Mouse (Mus musculus): ENCODE measurements around the gene Kif1c. TPM values are rescaled to one million over a fixed set of nuclear protein-coding genes. Genes with fewer than 3 reads are reported as not detected.

Kif1c gene
- total RNA-seq, 1 experiment from 2014 or later, result 8.6 TPM

GRCm38 (mm10) chr11:70666687-70667086, 33.7 kb upstream of the Kif1c start:
- ATAC-seq (replicated peaks; ENCODE audit: low read depth, poor library complexity, severe bottlenecking), result no peak

GRCm38 (mm10) chr11:70667271-70668150, 32.8 kb upstream of the Kif1c start:
- no peak for ATAC-seq (replicated peaks; ENCODE audit: low read depth, poor library complexity, severe bottlenecking)

- ATAC-seq (replicated peaks; ENCODE audit: low read depth, poor library complexity, severe bottlenecking), result peak; percentile 12; the same call in 1 of the 2 replicates
Observed at GRCm38 (mm10) chr11:70668335-70668770, 32.0 kb upstream of the Kif1c start.

DNA sequence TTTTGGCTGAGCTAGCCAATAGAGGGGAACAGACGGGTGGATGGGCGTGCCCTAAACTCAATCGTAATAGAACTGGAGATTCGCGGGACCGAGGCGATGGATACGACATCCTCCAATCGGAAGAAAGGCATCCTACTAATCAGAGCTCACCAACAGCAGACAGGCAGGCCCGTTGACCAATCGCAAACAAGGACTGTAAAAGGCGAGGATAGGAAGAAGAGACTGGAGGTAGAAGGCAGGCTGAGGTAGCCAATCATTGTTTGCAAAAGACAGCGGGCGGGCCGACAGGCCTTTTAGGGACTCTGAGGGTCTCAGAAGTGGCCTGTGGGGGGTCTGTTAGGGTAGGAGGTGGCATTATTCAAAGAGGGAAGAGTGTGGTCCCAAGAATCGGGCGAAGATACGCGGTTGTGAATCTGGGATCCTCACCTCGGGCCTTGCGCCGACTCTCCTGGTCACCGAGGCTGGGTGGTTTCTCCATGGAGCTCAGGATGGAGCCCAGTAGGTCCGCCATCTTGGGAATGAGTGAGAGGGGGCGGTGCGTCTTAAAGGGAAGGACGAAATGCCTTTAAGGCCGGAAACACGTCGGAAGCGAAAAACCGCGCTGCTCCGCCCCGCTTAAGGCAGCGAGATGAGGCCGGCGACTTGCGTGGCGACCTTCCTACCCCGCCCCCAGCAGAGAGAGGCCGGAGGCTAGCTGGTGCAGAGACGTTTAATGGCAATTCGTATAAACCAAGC, 31.4 kb upstream of the Kif1c start, which contains the start of gene Spag7:
TSS of gene Spag7 (minus strand) at position 646 of the 735 bp plus-strand sequence.
- ATAC-seq (replicated peaks; ENCODE audit: low read depth, poor library complexity, severe bottlenecking), result peak; percentile 84

GRCm38 (mm10) chr11:70669582-70670345, 30.6 kb upstream of the Kif1c start:
- peak; percentile 45 for ATAC-seq (replicated peaks; ENCODE audit: low read depth, poor library complexity, severe bottlenecking)

- ATAC-seq (replicated peaks; ENCODE audit: low read depth, poor library complexity, severe bottlenecking), result no peak
Observed at GRCm38 (mm10) chr11:70670483-70670882, 29.9 kb upstream of the Kif1c start.

DNA sequence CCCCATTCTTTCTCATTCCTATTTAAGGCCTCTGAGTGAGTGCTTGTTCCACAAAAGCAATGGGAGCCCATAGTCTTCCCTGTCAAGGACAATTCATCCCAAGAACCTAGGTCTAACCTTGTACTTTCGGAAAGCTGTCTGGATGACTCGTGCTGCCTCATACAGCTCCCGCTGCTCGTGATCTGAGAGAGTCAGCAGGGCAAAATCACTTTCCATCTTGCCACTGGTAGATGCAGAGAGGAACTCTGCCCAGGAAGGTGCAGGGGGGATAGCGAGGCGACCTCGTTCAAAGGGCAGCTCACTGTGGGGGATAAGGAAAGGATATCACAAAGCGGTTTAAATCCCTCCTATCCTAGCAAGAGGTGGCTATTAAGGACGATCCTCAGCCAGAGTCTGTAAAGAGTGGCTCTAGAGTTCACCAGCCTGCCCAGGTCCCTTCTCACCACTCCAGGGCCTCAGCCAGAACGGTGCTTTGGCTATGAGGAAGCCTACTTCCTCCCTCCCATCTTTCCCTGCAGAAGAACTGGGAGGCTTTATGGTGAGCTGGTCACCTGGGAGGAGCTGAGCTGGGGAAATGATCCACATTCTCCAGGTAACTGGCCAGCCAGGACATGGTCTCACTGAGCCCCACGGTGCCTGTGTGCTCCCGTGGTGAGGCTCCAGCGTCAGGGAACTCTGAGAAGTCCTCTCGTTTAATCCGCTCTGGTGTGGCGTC, 28.9 kb upstream of the Kif1c start:
- no peak for ATAC-seq (replicated peaks; ENCODE audit: low read depth, poor library complexity, severe bottlenecking)

- ATAC-seq (replicated peaks; ENCODE audit: low read depth, poor library complexity, severe bottlenecking), result no peak
Observed at GRCm38 (mm10) chr11:70674014-70674413, 26.3 kb upstream of the Kif1c start.

DNA sequence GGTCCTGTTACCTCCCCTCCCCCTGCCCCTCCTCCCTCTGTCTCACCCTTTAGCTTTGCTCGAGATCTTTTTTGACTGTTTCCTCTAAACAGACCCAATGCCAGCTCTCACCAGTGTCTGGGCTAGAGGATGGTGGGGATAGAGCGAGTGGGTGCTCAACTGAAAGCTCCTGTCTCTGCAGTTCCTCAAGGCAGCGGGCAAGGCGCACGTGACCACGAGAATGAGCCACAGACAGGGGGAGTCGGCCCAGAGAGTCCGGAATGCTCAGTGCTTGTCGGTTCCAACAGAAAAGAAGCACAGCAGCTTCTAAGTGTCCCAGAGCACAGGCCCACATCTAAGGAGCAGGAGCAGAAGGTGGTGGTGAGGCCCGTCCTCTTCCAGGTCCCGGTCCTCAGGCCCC, 25.8 kb upstream of the Kif1c start:
- peak; percentile 45; the same call in 1 of the 2 replicates for ATAC-seq (replicated peaks; ENCODE audit: low read depth, poor library complexity, severe bottlenecking)

DNA sequence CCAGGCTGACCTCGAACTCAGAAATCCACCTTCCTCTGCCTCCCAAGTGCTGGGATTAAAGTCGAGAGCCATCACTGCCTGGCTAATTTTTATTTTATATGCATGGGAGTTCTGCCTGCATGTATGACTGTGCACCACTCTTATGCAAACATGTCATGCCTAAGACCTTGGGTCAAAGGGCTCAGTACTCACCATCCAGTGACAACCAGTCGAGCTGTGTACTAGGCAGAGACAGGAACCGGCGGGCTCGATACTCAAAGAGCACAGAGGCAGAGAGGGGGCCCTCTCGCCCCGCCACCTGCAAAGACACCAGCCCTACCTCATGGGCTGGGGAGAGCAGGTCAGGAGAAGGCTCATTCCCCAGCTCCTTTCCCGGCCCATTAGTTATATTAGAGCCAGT, 22.3 kb upstream of the Kif1c start:
- ATAC-seq (replicated peaks; ENCODE audit: low read depth, poor library complexity, severe bottlenecking), result no peak

- ATAC-seq (replicated peaks; ENCODE audit: low read depth, poor library complexity, severe bottlenecking), result no peak
Observed at GRCm38 (mm10) chr11:70678576-70678975, 21.8 kb upstream of the Kif1c start.

DNA sequence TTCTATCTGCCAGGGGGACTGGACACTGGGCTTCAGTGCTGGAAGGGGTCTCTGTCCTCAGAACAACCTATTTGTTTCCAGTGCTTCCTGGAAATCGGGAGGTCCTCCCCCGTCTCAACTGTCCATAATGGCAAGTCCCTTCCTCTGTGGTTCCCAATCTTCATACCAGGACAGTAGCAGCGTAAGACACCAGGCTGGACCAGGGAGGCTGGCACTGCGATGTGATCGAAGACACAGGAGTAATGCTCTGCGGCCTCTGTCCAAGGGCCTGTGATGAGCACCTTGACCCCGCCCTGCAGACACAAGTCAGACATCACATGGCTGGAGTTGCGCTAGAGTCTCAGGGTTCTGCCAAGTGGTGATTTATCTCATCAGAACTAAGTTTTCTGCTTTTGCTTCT, 21.0 kb upstream of the Kif1c start:
- ATAC-seq (replicated peaks; ENCODE audit: low read depth, poor library complexity, severe bottlenecking), result no peak

GRCm38 (mm10) chr11:70679894-70680293, 20.5 kb upstream of the Kif1c start:
- peak; percentile 89 for ATAC-seq (replicated peaks; ENCODE audit: low read depth, poor library complexity, severe bottlenecking)

- no peak for ATAC-seq (replicated peaks; ENCODE audit: low read depth, poor library complexity, severe bottlenecking)
Observed at GRCm38 (mm10) chr11:70681170-70681569, 19.2 kb upstream of the Kif1c start.

DNA sequence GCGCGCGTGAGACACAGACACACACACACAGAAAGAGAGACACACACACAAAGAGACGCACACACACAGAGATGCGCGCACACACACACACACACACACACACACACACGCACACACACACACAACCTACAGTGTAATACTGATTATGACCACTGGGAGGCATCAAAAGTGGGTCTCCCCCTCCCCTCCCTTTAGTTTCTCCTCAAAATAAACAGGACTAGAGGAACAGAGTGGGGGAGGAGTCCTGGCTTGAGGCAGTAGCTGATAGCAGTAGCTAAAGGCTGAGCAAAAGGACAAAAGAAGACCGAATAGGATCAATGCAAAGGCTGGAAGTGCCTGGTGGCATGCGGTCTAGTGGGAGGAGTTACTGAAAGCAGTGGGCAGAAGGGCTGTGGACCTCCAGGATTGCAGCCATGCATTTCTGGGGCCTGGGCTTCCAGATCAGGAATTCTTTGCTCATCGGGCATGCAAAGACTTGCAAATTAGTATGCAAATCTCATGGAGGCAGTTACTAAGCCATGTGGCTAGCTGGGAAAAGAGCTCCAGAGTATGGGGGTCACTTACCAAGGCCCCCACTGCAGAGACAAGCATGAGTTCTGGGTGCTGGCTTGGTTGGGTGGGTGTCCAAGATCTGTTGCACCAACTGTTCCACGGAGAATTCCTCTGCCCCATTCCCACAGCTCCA, 18.3 kb upstream of the Kif1c start:
- ATAC-seq (replicated peaks; ENCODE audit: low read depth, poor library complexity, severe bottlenecking), result no peak

- ATAC-seq (replicated peaks; ENCODE audit: low read depth, poor library complexity, severe bottlenecking), result no peak
Observed at GRCm38 (mm10) chr11:70683640-70684039, 16.7 kb upstream of the Kif1c start.

GRCm38 (mm10) chr11:70686901-70687566, 13.3 kb upstream of the Kif1c start:
- peak; percentile 45 for ATAC-seq (replicated peaks; ENCODE audit: low read depth, poor library complexity, severe bottlenecking)

GRCm38 (mm10) chr11:70687601-70688199, 12.6 kb upstream of the Kif1c start, which contains the start of gene Camta2:
Gene Camta2, minus strand, starts transcription at chr11:70688105.
- ATAC-seq (replicated peaks; ENCODE audit: low read depth, poor library complexity, severe bottlenecking), result peak; percentile 85
